Mouse (Mus musculus) 3134 (cell line): ENCODE data around the gene Lypd1.
A peak's percentile ranks its signal among the peaks of the same experiment; 100 is the strongest.

Experiments used
- DNase-seq: peaks from one replicate; pipeline ENCODE4 v3.0.0-alpha.2; 2011; ENCODE audit warnings: low spot score; ENCODE audit not compliant: insufficient read length; ENCODE audit errors: extremely low read depth

Lypd1 gene

GRCm38 (mm10) chr1:125912601-125913600 is at the start of gene Lypd1:
TSS of gene Lypd1 (minus strand) at chr1:125913101.
- no peak for DNase-seq

- no peak for DNase-seq
These were observed 38.1 kb upstream of the Lypd1 start for GRCm38 (mm10) chr1:125951026-125951425.

- no peak for DNase-seq
These were observed 36.2 kb upstream of the Lypd1 start for GRCm38 (mm10) chr1:125949076-125949475.

GRCm38 (mm10) chr1:125945136-125945535 is 32.2 kb upstream of the Lypd1 start:
- DNase-seq: no peak

- no peak for DNase-seq
These were observed 30.4 kb upstream of the Lypd1 start for GRCm38 (mm10) chr1:125943305-125943704.

- DNase-seq: peak; percentile 51
These were observed 12.6 kb upstream of the Lypd1 start for GRCm38 (mm10) chr1:125925486-125925885.

- no peak for DNase-seq
These were observed 10.2 kb upstream of the Lypd1 start for GRCm38 (mm10) chr1:125923062-125923461.

- no peak for DNase-seq
These were observed 7.8 kb upstream of the Lypd1 start for GRCm38 (mm10) chr1:125920696-125921095.

- DNase-seq: no peak
These were observed 928 bp downstream of the Lypd1 start for GRCm38 (mm10) chr1:125911901-125912445.

- DNase-seq: no peak
These were observed 1.5 kb downstream of the Lypd1 start for GRCm38 (mm10) chr1:125911337-125911900.

GRCm38 (mm10) chr1:125910871-125911265 is 2.0 kb downstream of the Lypd1 start:
- no peak for DNase-seq

- DNase-seq: no peak
These were observed 2.6 kb downstream of the Lypd1 start for GRCm38 (mm10) chr1:125910211-125910870.

- no peak for DNase-seq
These were observed 19.7 kb downstream of the Lypd1 start for GRCm38 (mm10) chr1:125893158-125893557.

GRCm38 (mm10) chr1:125870056-125870455 is 42.8 kb downstream of the Lypd1 start:
- DNase-seq: no peak

- no peak for DNase-seq
These were observed 54.3 kb downstream of the Lypd1 start for GRCm38 (mm10) chr1:125858631-125859030.

- no peak for DNase-seq
These were observed 58.3 kb downstream of the Lypd1 start for GRCm38 (mm10) chr1:125854646-125855045.

GRCm38 (mm10) chr1:125839746-125840392 is 73.0 kb downstream of the Lypd1 start:
- DNase-seq: peak; percentile 4

GRCm38 (mm10) chr1:125837507-125837906 is 75.4 kb downstream of the Lypd1 start:
- no peak for DNase-seq

GRCm38 (mm10) chr1:125823611-125824010 is 89.3 kb downstream of the Lypd1 start:
- DNase-seq: no peak

- DNase-seq: no peak
These were observed 91.8 kb downstream of the Lypd1 start for GRCm38 (mm10) chr1:125821101-125821500.
